Mouse (Mus musculus) CH12.LX (cell line): ENCODE results near the gene Mvb12b.

ENCODE experiments used
- CTCF ChIP-seq, 2 experiments: IDR thresholded peaks in 1 of 2; conservative IDR thresholded peaks in 1 of 2; 2 replicates each; pipeline ENCODE4 v1.5.1; 2011 to 2012; ENCODE audit warnings: low read depth in 2 of 2, low read length in 2 of 2, improper control_type of control experiment in 1 of 2, inconsistent platforms in 1 of 2, mild to moderate bottlenecking in 1 of 2, moderate library complexity in 1 of 2
- EP300 ChIP-seq: IDR thresholded peaks from 2 replicates; pipeline ENCODE4 v1.6.1; 2011; ENCODE audit warnings: low read length, improper control_type of control experiment
- HCFC1 ChIP-seq: IDR thresholded peaks from 2 replicates; pipeline ENCODE4 v1.6.1; 2012; ENCODE audit warnings: low read depth, mild to moderate bottlenecking, inconsistent platforms, low read length, improper control_type of control experiment
- MAX ChIP-seq: IDR thresholded peaks from 2 replicates; pipeline ENCODE4 v1.6.1; 2011; ENCODE audit warnings: low read length, improper control_type of control experiment
- POLR2A ChIP-seq: IDR thresholded peaks from 2 replicates; pipeline ENCODE4 v1.6.1; 2011; ENCODE audit warnings: low read depth, mild to moderate bottlenecking, improper control_type of control experiment, low read length
- SIN3A ChIP-seq: IDR thresholded peaks from 2 replicates; pipeline ENCODE4 v1.6.1; 2012; ENCODE audit warnings: low read length, improper control_type of control experiment, inconsistent platforms
- SMC3 ChIP-seq: IDR thresholded peaks from 2 replicates; pipeline ENCODE4 v1.6.1; 2011; ENCODE audit warnings: low read depth, low read length, improper control_type of control experiment
- TBP ChIP-seq: conservative IDR thresholded peaks from 2 replicates; pipeline ENCODE4 v1.6.1; 2011; ENCODE audit warnings: low read depth, low read length, improper control_type of control experiment
- ZNF384 ChIP-seq: IDR thresholded peaks from 2 replicates; pipeline ENCODE4 v1.6.1; 2012; ENCODE audit warnings: low read depth, low read length, improper control_type of control experiment, inconsistent platforms

DNA sequence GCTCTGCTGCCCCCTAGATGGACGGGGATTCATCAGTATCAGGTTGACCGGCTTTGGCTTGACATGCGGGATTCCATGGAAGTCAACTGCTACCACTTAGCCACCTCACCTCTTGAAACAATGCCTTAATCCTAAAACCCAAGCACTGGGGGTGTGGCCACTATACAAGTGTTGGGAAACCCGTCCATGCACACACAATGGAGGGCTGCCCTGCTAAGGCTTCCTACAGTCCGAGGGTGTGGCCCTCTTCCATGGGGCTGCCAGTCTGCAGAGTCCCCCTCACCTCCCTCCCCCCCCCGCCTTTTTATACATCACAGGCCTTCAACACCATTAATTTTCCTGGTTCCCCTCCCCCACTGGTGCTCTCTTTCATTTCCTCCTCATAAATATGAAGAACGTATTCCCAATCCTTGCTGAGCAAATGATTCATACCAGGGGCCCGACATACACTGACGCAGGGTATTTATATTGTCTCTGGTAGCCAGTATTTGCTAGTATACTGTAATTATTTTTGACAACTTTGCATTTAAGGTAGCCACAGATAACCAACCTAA lies 51.0 kb downstream of the Mvb12b start:
- TF ChIP-seq TBP (no peak), CTCF (conservative IDR thresholded peaks at IDR 0.05 in 1 of 2, IDR thresholded peaks at IDR 0.05 in 1 of 2; ENCODE audit: low read depth in 2 of 2, low read length in 2 of 2) (no peak), SMC3 (no peak), POLR2A (no peak), SIN3A (no peak), ZNF384 (no peak), HCFC1 (no peak), MAX (no peak), EP300 (no peak)
